Mouse (Mus musculus) forebrain, embryonic 14.5 days (tissue): ENCODE measurements around the gene Rpl3l. TPM values are rescaled to one million over a fixed set of nuclear protein-coding genes. Genes with fewer than 3 reads are reported as not detected.
A peak's percentile ranks its signal among the peaks of the same experiment; 100 is the strongest.

ENCODE experiments used
- ATAC-seq: fragments of 200-750 bp; cut with Nextera tagmentation; 2 replicates; pipeline ENCODE4 v1.8.0; 2017; ENCODE audit warnings: mild to moderate bottlenecking, moderate library complexity
- DNase-seq: peaks from one replicate; pipeline ENCODE4 v3.0.0-alpha.2; 2015; ENCODE audit warnings: low spot score
- H3K27ac ChIP-seq: fragments of 300-500 bp; sonication (generic); 2 replicates; pipeline ENCODE4 v1.5.1; 2014; ENCODE audit warnings: low read depth, mild to moderate bottlenecking, control low read depth, low read length, moderate library complexity
- H3K27me3 ChIP-seq: fragments of 300-500 bp; sonication (generic); replicated peaks from 2 replicates; pipeline ENCODE4 v1.6.1; 2014; ENCODE audit warnings: low read length, control low read depth, mixed read lengths; ENCODE audit not compliant: control insufficient read depth, insufficient read depth
- H3K36me3 ChIP-seq: fragments of 300-500 bp; sonication (generic); 2 replicates; pipeline ENCODE4 v1.6.1; 2014; ENCODE audit warnings: low read length, control low read depth; ENCODE audit not compliant: control insufficient read depth, insufficient read depth
- H3K4me1 ChIP-seq: fragments of 300-500 bp; sonication (generic); 2 replicates; pipeline ENCODE4 v1.6.1; 2014; ENCODE audit warnings: antibody characterized with exemption, low read length, control low read depth; ENCODE audit not compliant: control insufficient read depth, insufficient read depth
- H3K4me2 ChIP-seq: fragments of 300-500 bp; sonication (generic); 2 replicates; pipeline ENCODE4 v1.6.1; 2014; ENCODE audit warnings: mild to moderate bottlenecking, control low read depth, low read length
- H3K4me3 ChIP-seq: fragments of 300-500 bp; sonication (generic); 2 replicates; pipeline ENCODE4 v1.5.1; 2014; ENCODE audit warnings: low read depth, low read length, control low read depth
- H3K9ac ChIP-seq: fragments of 300-500 bp; sonication (generic); 2 replicates; pipeline ENCODE4 v1.6.1; 2014; ENCODE audit warnings: mild to moderate bottlenecking, low read length, control low read depth, moderate library complexity
- H3K9me3 ChIP-seq: fragments of 300-500 bp; sonication (generic); replicated peaks from 2 replicates; pipeline ENCODE4 v1.6.1; 2016; ENCODE audit warnings: low read length, control low read depth, mixed read lengths; ENCODE audit not compliant: control insufficient read depth
- WGBS: fragments of 180-500 bp; shearing (Covaris S2); extraction: QIAGEN DNeasy Blood & Tissue Kit; methylation state at CpG from one replicate; pipeline ENCODE4 v1.1.7; 2014; 5-methylcytosine and 5-hydroxymethylcytosine counted together
- polyA plus RNA-seq: library from polyadenylated mRNA; unstranded; fragments of >200 nt; fragmentation: Nextera tagmentation; extraction: Ambion mirVana; gene quantifications from 2 replicates; pipeline ENCODE4 v1.2.1, GENCODE M21; 2014

The Rpl3l gene
- polyA plus RNA-seq, 1 experiment from 2014 or later = not detected

DNA sequence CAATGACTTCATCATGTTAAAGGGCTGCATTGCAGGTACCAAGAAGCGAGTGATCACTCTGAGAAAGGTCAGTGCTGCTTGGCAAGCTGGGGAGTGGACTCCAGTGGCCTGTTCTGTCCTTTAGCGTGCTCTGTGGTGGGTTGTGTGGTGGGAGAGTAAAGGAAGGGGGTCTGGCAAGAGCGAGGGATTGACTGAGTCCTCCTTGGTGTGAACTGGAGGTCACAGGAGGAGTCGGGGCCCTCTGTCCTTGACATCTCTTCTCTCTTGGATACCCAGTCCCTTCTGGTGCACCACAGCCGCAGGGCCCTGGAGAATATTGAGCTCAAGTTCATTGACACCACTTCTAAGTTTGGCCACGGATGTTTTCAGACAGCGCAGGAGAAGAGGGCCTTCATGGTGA lies 7.8 kb downstream of the Rpl3l start:
- Histone ChIP-seq H3K9me3 (no peaks in the 10 kb centered on the region), H3K4me1 (peaks cover 8% of the 10 kb centered on the region), H3K4me2 (no peak overlapping the region), H3K9ac (no peak overlapping the region), H3K36me3 (peaks cover 3% of the 10 kb centered on the region; the same call in 1 of the 2 replicates), H3K4me3 (no peak overlapping the region), H3K27me3 (no peaks in the 10 kb centered on the region), H3K27ac (no peak overlapping the region)
- 84% methylated on average over 7 of the region's 7 CpGs for WGBS
- ATAC-seq = no peak
- DNase-seq = no peak

DNA sequence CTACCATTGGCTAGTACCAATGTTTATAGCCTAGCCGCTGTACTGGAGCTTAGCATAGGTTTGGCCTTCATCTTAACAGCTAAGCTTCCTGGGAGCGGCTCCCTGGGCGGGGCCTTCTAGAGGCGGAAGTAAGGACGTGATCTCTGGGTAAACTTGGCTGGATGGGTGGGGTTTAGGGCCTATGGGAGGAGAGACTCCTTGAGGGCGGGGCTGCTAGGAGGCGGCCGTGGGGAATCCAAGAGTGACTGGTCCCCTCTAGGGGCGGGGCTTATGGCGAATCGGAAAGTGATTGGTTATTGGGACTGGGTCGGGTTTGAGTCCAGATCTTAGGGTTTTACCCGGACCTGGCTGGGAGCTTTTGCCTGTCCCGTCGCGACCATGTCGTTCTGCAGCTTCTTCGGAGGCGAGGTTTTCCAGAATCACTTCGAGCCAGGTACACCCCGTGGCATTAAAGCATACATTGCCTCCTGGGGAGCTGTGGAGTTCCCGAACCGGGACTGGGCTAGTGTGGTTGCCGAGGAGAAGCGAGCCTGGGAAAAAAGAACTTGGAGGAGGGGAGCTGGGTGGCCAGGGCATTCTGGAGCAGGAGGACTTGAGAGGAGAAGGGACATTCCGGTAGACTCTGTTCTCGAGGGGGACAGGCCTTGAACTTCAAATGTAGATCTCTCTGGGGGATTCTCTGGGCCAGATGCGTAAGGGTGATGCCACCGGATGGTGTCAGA lies 8.9 kb downstream of the Rpl3l start, which contains the start of gene Msrb1:
Gene Msrb1 (plus strand): TSS at position 313 of the 722 bp plus-strand sequence.
- peak; percentile 99 for DNase-seq
- under 1% methylated on average over 29 of the region's 29 CpGs for WGBS
- Histone ChIP-seq H3K9me3 (no peaks in the 10 kb centered on the region), H3K4me1 (peaks cover 8% of the 10 kb centered on the region), H3K27ac (no peak within 1 kb of the TSS), H3K27me3 (no peaks in the 10 kb centered on the region), H3K4me3 (peak within 1 kb of the TSS; percentile 53), H3K4me2 (peak within 1 kb of the TSS; percentile 89), H3K36me3 (peaks cover 3% of the 10 kb centered on the region; the same call in 1 of the 2 replicates), H3K9ac (peak within 1 kb of the TSS; percentile 65)
- ATAC-seq = peak; percentile 98

DNA sequence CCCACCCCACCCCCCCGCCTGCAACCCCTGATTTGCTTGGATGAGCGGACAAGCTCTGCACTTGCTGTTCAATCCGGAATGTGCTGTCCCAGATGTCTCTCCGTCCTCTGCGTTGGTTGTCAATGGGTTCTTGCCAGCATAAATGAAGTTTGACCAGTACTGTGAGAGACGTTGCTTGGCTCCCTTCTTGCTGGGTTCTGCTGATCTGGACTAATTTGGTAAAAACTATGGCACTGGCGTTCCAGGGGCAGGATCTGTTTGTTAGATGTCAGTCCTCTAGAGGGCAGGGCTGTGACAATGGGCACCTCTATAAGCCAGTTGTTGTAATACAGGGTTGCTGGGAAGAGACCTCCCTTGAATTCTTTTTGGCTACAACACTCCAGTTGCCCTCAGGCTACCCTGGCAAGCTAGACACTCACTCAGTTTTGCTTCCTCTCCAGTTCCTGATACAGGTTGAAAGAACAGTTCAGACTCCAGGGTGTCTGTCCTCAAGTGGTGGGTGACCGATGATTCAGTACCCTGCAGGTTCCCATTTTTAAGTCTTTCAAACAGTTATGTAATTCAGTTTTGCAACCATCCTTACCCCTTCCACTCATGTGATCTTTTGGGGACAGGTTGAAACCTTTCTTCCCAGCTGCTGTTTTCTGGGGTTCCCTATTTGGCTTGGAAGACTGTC lies 9.7 kb downstream of the Rpl3l start:
- peak overlapping the region; percentile 53 for H3K4me3 ChIP-seq
- DNase-seq (no peak), ATAC-seq (no peak)
- peak overlapping the region; percentile 65 for H3K9ac ChIP-seq
- H3K36me3 ChIP-seq = peaks cover 3% of the 10 kb centered on the region; the same call in 1 of the 2 replicates
- H3K9me3 ChIP-seq = no peaks in the 10 kb centered on the region
- no peak overlapping the region for H3K27ac ChIP-seq
- WGBS = 31% methylated on average over 8 of the region's 8 CpGs
- peaks cover 8% of the 10 kb centered on the region for H3K4me1 ChIP-seq
- peak overlapping the region; percentile 89 for H3K4me2 ChIP-seq
- no peaks in the 10 kb centered on the region for H3K27me3 ChIP-seq

DNA sequence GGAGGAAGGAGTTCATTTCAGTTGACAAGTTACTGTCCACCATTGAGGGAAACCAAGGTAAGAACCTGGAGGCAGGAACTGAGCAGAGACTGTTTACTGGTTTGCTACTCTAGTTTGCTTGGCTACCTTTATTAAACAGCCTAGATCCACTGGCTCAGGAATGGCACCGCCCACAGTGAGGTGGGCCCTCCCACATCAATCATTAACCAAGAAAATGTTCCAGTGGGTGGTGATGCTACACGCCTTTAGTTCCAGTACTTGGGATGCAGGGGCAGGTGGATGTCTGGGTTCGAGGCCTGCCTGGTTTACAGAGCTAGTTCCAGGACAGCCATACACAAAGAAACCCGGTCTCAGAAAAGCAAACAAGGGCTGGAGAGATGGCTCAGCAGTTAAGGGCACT lies 10.6 kb downstream of the Rpl3l start:
- H3K4me1 ChIP-seq = peaks cover 8% of the 10 kb centered on the region
- no peak overlapping the region for H3K4me2 ChIP-seq
- no peak overlapping the region for H3K27ac ChIP-seq
- H3K4me3 ChIP-seq = no peak overlapping the region
- peaks cover 3% of the 10 kb centered on the region; the same call in 1 of the 2 replicates for H3K36me3 ChIP-seq
- WGBS = 84% methylated on average over 4 of the region's 4 CpGs
- DNase-seq = no peak
- no peaks in the 10 kb centered on the region for H3K27me3 ChIP-seq
- H3K9ac ChIP-seq = no peak overlapping the region
- H3K9me3 ChIP-seq = no peaks in the 10 kb centered on the region
- ATAC-seq = no peak

DNA sequence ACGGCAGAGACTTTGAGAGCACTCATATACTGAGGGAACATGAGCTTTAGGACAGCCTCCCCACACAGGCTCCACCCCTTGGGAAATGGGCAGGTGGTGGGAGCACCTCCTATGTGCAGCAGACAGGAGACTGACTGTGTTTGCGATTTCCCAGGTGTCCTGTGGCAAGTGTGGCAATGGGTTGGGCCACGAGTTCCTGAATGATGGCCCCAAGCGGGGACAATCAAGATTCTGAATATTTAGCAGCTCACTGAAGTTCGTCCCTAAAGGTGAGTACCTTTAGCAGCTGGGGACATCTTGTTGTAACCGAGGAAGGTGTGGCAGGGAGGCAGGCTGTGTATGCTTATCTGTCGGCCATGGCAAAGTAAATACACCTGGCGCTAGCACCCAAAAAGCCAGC lies 12.3 kb downstream of the Rpl3l start:
- Histone ChIP-seq H3K27me3 (no peaks in the 10 kb centered on the region), H3K4me3 (no peak overlapping the region), H3K4me1 (peaks cover 8% of the 10 kb centered on the region), H3K36me3 (peaks cover 3% of the 10 kb centered on the region; the same call in 1 of the 2 replicates), H3K9ac (no peak overlapping the region), H3K27ac (no peak overlapping the region), H3K4me2 (no peak overlapping the region), H3K9me3 (no peaks in the 10 kb centered on the region)
- ATAC-seq = no peak
- DNase-seq = no peak
- WGBS = 81% methylated on average over 8 of the region's 8 CpGs

DNA sequence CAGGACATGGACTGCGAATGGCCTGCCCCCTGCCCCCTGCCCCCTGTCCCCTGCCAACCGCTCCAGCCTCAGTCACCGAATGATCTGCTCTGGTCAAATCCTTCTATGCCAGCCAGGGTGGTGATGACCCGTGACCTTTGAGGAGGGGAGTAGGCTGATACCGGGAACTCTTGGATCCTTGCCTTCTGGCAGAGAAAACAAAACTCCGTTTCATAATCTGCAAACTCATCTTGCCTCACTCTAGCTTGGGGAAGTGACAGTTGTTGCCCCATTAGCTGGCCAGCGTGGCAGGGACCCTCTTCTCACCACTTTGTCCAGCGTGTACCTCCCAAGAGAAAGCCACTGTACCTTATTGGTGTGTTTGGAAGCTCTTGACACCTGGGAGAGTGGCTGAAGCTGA lies 14.7 kb downstream of the Rpl3l start:
- Histone ChIP-seq H3K9ac (no peak overlapping the region), H3K27ac (no peak overlapping the region), H3K4me3 (no peak overlapping the region), H3K27me3 (no peaks in the 10 kb centered on the region), H3K9me3 (no peaks in the 10 kb centered on the region), H3K36me3 (peaks cover 3% of the 10 kb centered on the region; the same call in 1 of the 2 replicates), H3K4me1 (peaks cover 2% of the 10 kb centered on the region; the same call in 1 of the 2 replicates), H3K4me2 (no peak overlapping the region)
- 82% methylated on average over 8 of the region's 8 CpGs for WGBS
- ATAC-seq (no peak), DNase-seq (no peak)

DNA sequence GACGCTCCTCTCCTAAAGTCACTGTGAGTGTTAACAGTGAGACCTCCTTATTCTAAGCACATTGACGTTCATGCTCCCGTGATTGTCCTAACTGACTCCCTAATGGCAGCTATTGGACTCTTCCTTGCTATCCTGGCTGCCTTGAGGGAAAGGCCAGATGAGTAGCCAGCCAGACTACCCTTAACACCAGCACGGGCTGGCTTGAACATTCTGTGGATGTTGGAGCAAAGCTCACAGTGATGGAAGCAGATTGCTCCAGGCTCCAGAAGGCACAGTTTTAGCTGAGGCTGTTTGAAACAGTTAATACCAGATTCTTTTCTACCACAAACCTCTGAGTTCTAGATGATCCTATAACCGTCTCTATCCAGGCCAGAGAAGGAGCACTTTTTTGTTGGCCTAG lies 16.3 kb downstream of the Rpl3l start:
- Histone ChIP-seq H3K27me3 (no peaks in the 10 kb centered on the region), H3K4me3 (no peak overlapping the region), H3K4me2 (no peak overlapping the region), H3K27ac (no peak overlapping the region), H3K4me1 (no peaks in the 10 kb centered on the region), H3K9ac (no peak overlapping the region), H3K36me3 (peaks cover 3% of the 10 kb centered on the region; the same call in 1 of the 2 replicates), H3K9me3 (no peaks in the 10 kb centered on the region)
- DNase-seq (no peak), ATAC-seq (no peak)
- 79% methylated on average over 5 of the region's 5 CpGs for WGBS

DNA sequence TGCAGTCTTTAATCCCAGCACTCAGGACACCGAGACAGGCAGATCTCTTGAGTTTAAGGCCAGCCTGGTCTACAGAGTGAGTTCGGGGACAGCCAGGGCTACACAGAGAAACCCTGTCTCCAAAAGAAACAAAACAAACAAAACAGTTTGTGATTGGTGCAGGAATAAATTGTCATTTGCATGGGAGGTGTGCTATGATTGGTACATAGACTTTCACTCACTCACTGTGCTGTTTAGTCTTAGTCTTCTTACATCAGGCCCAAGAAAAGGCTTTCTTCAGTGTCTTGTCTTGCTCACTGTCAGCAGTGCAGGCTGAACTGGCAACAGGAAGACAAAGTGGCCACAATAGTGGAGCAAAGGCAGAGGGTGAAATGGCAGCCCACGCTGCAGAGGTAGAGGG lies 16.8 kb downstream of the Rpl3l start:
- no peaks in the 10 kb centered on the region for H3K4me1 ChIP-seq
- H3K36me3 ChIP-seq = peaks cover 2% of the 10 kb centered on the region; the same call in 1 of the 2 replicates
- no peak for ATAC-seq
- no peak overlapping the region for H3K9ac ChIP-seq
- H3K9me3 ChIP-seq = no peaks in the 10 kb centered on the region
- no peak overlapping the region for H3K4me3 ChIP-seq
- no peaks in the 10 kb centered on the region for H3K27me3 ChIP-seq
- no peak overlapping the region for H3K27ac ChIP-seq
- H3K4me2 ChIP-seq = no peak overlapping the region
- WGBS = 66% methylated on average over 3 of the region's 3 CpGs
- no peak for DNase-seq
